Mouse (Mus musculus): ENCODE data around the gene Mrgprd.

- TF ChIP-seq CTCF (IDR thresholded peaks at IDR 0.05; ENCODE audit: extremely low read depth, insufficient read depth, low read length) (0 out of 2 replicates have a peak, but pooled peaks have one; percentile 5), POLR2A (IDR thresholded peaks at IDR 0.05; ENCODE audit: extremely low read depth, insufficient read depth, low read length) (no peak)
These were observed 14.2 kb upstream of the Mrgprd start, which contains the start of gene Mrgprf for GRCm38 (mm10) chr7:145300321-145301007.
